Mouse (Mus musculus) midbrain, embryonic 11.5 days (tissue): Measurements from ENCODE around the gene Slc4a5. TPM values are rescaled to one million over a fixed set of nuclear protein-coding genes. Genes with fewer than 3 reads are reported as not detected.
A peak's percentile ranks its signal among the peaks of the same experiment; 100 is the strongest.

Source experiments
- ATAC-seq: fragments of 200-750 bp; cut with Nextera tagmentation; 2 replicates; pipeline ENCODE4 v1.8.0; 2017; ENCODE audit warnings: moderate TSS enrichment, moderate library complexity; ENCODE audit not compliant: low FRiP score
- DNase-seq: peaks from one replicate; pipeline ENCODE4 v3.0.0; 2015; ENCODE audit warnings: low spot score; ENCODE audit errors: missing footprints
- H3K27ac ChIP-seq: fragments of 300-500 bp; sonication (generic); 2 replicates; pipeline ENCODE4 v1.5.1; 2014; ENCODE audit warnings: low read depth, low read length
- H3K27me3 ChIP-seq: fragments of 300-500 bp; sonication (generic); 2 replicates; pipeline ENCODE4 v1.6.1; 2014; ENCODE audit warnings: mild to moderate bottlenecking, low read length, moderate library complexity, mixed read lengths; ENCODE audit not compliant: control insufficient read depth, insufficient read depth
- H3K36me3 ChIP-seq: fragments of 300-500 bp; sonication (generic); 2 replicates; pipeline ENCODE4 v1.6.1; 2014; ENCODE audit warnings: mild to moderate bottlenecking, low read length, moderate library complexity, mixed read lengths; ENCODE audit not compliant: control insufficient read depth, insufficient read depth
- H3K4me1 ChIP-seq: fragments of 300-500 bp; sonication (generic); 2 replicates; pipeline ENCODE4 v1.6.1; 2014; ENCODE audit warnings: low read length; ENCODE audit not compliant: control insufficient read depth, insufficient read depth
- H3K4me2 ChIP-seq: fragments of 300-500 bp; sonication (generic); 2 replicates; pipeline ENCODE4 v1.6.1; 2014; ENCODE audit warnings: mild to moderate bottlenecking, moderate library complexity
- H3K4me3 ChIP-seq: fragments of 300-500 bp; sonication (generic); 2 replicates; pipeline ENCODE4 v1.5.1; 2014; ENCODE audit warnings: low read depth, low read length
- H3K9ac ChIP-seq: fragments of 300-500 bp; sonication (generic); 2 replicates; pipeline ENCODE4 v1.6.1; 2014; ENCODE audit warnings: low read length
- H3K9me3 ChIP-seq: fragments of 300-500 bp; sonication (generic); 2 replicates; pipeline ENCODE4 v1.6.1; 2016; ENCODE audit warnings: low read length; ENCODE audit not compliant: control insufficient read depth
- WGBS: fragments of 180-500 bp; shearing (Covaris S2); extraction: QIAGEN DNeasy Blood & Tissue Kit; methylation state at CpG from one replicate; pipeline ENCODE4 v1.1.7; 2014; 5-methylcytosine and 5-hydroxymethylcytosine counted together
- polyA plus RNA-seq: library from polyadenylated mRNA; unstranded; fragments of >200 nt; fragmentation: Nextera tagmentation; extraction: Ambion mirVana; gene quantifications from 2 replicates; pipeline ENCODE4 v1.2.1, GENCODE M21; 2014

Slc4a5 gene
- polyA plus RNA-seq, 1 experiment from 2014 or later, result 0.68 TPM

DNA sequence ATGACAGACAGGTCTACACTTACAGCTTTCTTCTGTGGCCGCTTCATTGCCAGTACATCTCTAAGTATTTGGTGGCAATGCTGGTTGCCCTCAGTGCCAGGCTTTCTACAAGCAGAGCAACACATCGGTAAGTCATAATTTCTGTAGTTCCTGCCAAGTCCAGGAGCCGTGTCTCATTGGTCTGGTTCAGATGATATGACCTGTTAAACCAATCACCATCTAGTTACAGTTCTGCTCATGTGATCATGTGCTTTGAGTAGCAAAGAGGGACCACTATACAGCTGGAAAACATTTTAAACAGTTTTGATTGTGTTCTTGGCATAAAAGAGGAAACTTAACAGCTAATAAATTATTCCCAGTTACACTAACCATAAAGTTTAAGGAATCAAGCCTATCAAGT is 128.3 kb downstream of the Slc4a5 start:
- DNase-seq, result no peak

DNA sequence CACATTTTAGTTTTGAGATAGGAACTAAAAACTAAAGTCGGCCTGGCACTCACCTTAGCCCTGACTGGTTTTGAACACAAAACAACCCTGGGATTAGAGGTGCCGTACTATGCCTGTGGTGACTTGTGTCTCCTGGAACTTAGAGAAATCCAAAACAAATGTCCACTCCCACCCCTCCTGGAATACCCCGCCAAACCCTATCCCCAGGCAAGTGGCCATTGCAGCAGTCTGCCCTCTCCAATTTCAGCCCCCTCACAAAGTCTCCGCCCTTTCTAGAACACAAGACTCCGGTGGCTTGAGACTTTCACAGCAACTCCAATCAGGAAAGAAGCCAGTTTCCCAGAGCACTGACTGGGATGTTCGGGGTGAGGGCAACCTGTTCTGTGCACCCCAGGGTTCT is 129.2 kb downstream of the Slc4a5 start, which contains the start of gene Bola3:
Bola3 (plus strand) TSS at position 275 of the 400 bp plus-strand sequence.
- DNase-seq, result no peak
- peak within 1 kb of the TSS; percentile 77 for H3K4me3 ChIP-seq
- no peaks in the 10 kb centered on the region for H3K36me3 ChIP-seq
- no peaks in the 10 kb centered on the region for H3K27me3 ChIP-seq
- H3K9me3 ChIP-seq, result no peaks in the 10 kb centered on the region
- 31% methylated on average over 6 of the region's 6 CpGs for WGBS
- H3K4me1 ChIP-seq, result peaks cover 7% of the 10 kb centered on the region
- peak within 1 kb of the TSS; percentile 95 for H3K9ac ChIP-seq
- peak; percentile 66 for ATAC-seq
- peak within 1 kb of the TSS; percentile 81 for H3K4me2 ChIP-seq
- no peak within 1 kb of the TSS for H3K27ac ChIP-seq

More for the DNA sequence above, 128.3 kb downstream of the Slc4a5 start:
- H3K27me3 ChIP-seq, result no peaks in the 10 kb centered on the region
- H3K4me2 ChIP-seq, result no peak overlapping the region
- no peaks in the 10 kb centered on the region for H3K36me3 ChIP-seq
- no peak for ATAC-seq
- H3K9ac ChIP-seq, result no peak overlapping the region
- H3K4me1 ChIP-seq, result peaks cover 7% of the 10 kb centered on the region
- no peak overlapping the region for H3K4me3 ChIP-seq
- no peak overlapping the region for H3K27ac ChIP-seq
- no peaks in the 10 kb centered on the region for H3K9me3 ChIP-seq
- 94% methylated on average over 3 of the region's 3 CpGs for WGBS

DNA sequence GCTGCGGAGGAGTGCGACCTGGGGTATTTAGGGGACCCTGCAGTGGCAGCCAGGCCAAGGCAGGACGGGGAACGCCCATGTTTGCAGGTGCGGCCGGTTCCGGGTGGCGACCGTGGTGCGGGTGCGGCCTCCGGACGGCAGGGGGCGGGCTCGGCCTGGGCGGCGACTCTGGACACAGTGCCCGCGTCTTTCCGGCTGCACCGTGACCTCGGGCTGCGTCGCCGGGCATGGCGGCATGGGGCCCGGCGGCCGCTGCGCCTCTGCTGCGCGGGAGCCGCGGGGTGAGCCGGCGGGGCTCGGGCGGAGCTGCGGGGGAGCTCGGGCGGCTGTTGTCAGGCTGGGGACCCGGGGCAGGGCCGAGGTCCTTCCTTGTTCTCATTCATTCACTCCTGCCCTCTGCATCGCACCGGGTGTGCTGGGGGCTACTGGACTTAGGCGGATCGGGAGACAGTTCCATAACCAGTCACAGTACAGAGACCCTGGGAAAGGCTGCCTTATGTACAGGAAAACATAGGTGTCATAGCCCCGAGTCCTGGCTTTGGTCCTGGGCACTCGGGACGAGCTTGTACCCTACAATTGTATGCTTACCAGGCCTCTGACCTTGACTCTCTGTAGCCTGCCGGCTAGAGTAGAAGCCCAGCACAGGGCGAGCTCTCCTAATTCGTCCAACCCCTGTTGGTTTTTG is 129.8 kb downstream of the Slc4a5 start:
- Histone ChIP-seq H3K9me3 (no peaks in the 10 kb centered on the region), H3K27ac (no peak overlapping the region), H3K36me3 (no peaks in the 10 kb centered on the region), H3K9ac (peak overlapping the region; percentile 95), H3K4me3 (peak overlapping the region; percentile 77), H3K4me1 (peaks cover 7% of the 10 kb centered on the region), H3K27me3 (no peaks in the 10 kb centered on the region), H3K4me2 (peak overlapping the region; percentile 81)
- ATAC-seq (peak; percentile 95), DNase-seq (peak; percentile 99)
- under 1% methylated on average over 52 of the region's 53 CpGs for WGBS

DNA sequence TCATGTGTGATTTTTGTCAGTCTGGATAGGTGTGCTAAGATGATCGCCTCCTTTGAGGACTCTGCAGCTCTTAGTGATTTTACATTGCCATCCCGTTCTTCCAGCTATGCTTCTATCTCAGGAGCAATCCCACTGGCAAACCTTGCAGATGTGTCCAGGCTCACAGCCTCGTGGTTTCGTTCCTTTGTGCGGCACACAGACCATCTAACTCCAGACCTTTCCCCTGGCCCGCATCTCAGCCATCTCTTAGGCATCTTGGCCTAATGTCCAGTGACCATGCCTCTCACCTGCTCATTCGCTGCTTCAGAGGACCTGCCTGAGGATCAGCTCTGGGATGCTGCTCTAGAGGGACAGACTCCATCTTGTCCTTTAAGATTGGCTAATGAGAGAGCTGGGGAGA is 130.5 kb downstream of the Slc4a5 start:
- WGBS, result 84% methylated on average over 7 of the region's 7 CpGs

DNA sequence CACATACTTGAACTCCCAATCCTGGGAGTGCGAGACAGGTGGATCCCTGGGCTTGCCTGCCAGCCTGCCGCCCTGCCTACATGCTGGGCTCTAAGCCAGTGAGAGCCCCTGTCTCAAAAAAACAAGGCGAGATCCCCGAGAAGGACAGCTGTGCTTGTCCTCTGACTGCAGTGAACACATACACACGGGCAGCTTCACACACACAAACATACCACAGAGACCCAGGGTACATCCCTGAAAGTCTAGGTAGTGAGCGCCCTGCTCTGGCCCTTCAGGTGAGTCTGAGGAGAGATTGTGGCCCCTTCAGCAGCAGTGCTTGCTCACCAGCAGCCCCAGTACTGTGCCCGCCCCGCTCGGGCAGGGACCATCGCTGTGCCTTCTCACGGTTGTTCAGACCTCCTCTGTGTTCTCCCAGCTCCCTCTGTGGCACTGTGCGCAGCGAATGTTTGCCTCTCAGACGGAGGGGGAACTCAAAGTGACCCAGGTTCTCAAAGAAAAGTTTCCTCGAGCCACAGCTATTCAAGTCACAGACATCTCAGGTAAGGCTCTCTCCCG is 131.3 kb downstream of the Slc4a5 start:
- no peak overlapping the region for H3K4me2 ChIP-seq
- no peak overlapping the region for H3K27ac ChIP-seq
- H3K9me3 ChIP-seq, result no peaks in the 10 kb centered on the region
- no peak overlapping the region for H3K9ac ChIP-seq
- DNase-seq (no peak), ATAC-seq (no peak)
- H3K4me1 ChIP-seq, result peaks cover 7% of the 10 kb centered on the region
- no peaks in the 10 kb centered on the region for H3K36me3 ChIP-seq
- no peaks in the 10 kb centered on the region for H3K27me3 ChIP-seq
- WGBS, result 89% methylated on average over 16 of the region's 16 CpGs
- no peak overlapping the region for H3K4me3 ChIP-seq

More for the DNA sequence above, 130.5 kb downstream of the Slc4a5 start:
- Histone ChIP-seq H3K27me3 (no peaks in the 10 kb centered on the region), H3K9ac (peak overlapping the region; percentile 95), H3K27ac (no peak overlapping the region), H3K4me3 (peak overlapping the region; percentile 77), H3K36me3 (no peaks in the 10 kb centered on the region), H3K4me2 (peak overlapping the region; percentile 81), H3K9me3 (no peaks in the 10 kb centered on the region), H3K4me1 (peaks cover 7% of the 10 kb centered on the region)
- ATAC-seq, result no peak
- no peak for DNase-seq

DNA sequence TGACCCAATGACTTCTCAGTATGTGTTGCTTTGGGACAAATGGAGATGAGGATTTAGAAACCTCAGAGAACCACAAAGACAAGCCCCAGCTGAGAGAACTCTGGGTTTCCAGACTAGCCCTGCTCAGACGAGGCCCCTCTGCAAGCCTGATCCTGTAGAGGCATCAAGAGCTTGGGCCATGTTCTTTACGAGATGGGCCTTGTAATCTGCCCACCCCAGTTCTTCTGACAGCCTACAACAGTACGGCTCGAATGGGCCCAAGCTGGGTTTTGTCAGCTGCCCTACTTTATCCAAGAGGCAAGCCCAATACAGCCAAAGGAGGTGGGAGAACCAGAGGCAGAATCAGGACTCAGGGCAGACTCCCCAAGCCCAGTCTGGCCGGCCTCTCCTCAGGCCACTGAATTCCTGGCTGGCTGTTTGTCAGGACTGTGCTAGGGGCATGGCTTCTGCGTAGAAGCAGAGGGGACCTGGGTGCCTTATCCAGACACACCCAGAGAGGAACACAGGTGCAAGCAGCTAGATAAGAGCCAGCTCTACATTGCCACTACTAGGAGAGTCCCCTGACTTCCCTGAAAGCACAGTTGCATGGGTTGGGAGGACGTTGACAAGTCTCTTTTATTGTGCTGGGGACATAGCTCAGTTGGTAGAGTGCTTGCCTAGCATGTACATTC is 132.0 kb downstream of the Slc4a5 start:
- no peak for ATAC-seq
- no peaks in the 10 kb centered on the region for H3K36me3 ChIP-seq
- WGBS, result 91% methylated on average over 7 of the region's 7 CpGs
- no peak overlapping the region; the same call in 1 of the 2 replicates for H3K9ac ChIP-seq
- H3K4me3 ChIP-seq, result no peak overlapping the region
- DNase-seq, result no peak
- no peaks in the 10 kb centered on the region for H3K27me3 ChIP-seq
- H3K4me2 ChIP-seq, result no peak overlapping the region
- no peaks in the 10 kb centered on the region for H3K9me3 ChIP-seq
- H3K27ac ChIP-seq, result no peak overlapping the region
- peaks cover 7% of the 10 kb centered on the region for H3K4me1 ChIP-seq

DNA sequence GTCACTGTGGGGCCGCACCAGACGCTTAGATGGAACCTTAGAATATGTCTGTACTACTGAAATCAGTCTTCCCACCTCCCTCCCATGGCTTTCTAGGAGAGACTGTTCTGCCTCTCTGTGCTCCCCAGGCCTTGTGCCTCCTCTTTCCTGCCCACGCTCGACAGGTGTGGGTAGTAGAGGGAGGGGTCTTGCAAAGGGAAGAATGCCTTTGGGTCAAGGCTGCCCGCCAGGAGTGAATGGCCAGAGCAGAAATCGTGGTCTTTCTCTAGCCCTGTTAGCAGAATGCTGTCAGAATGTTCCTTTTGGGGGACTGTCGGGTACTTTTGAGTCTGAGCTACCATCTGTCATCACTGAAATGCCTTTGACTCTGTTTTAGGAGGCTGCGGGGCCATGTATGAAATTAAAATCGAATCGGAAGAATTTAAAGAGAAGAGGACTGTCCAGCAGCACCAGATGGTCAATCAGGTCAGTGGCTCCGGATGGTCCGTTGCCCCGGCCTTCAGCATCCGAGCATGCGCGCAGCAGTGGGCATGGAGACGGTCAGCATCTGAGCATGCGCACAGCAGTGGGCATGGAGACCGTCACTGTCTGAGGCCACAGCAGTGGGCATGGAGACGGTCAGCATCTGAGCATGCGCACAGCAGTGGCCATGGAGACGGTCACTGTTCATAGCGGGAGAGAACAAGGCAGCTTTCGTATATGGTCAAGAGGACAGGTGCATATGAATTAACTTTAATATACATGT is 133.2 kb downstream of the Slc4a5 start:
- Histone ChIP-seq H3K9me3 (no peaks in the 10 kb centered on the region), H3K36me3 (no peaks in the 10 kb centered on the region), H3K27me3 (no peaks in the 10 kb centered on the region), H3K4me3 (no peak overlapping the region), H3K27ac (no peak overlapping the region), H3K4me1 (peaks cover 7% of the 10 kb centered on the region), H3K9ac (no peak overlapping the region), H3K4me2 (no peak overlapping the region)
- WGBS, result 93% methylated on average over 24 of the region's 24 CpGs
- no peak for ATAC-seq
- DNase-seq, result no peak
